Mouse (Mus musculus) stomach, embryonic 16.5 days (tissue): ENCODE measurements around the gene Acp7. TPM values are rescaled to one million over a fixed set of nuclear protein-coding genes. Genes with fewer than 3 reads are reported as not detected.
A peak's percentile ranks its signal among the peaks of the same experiment; 100 is the strongest.

Source experiments
- ATAC-seq: fragments of 200-750 bp; cut with Nextera tagmentation; 2 replicates; pipeline ENCODE4 v1.8.0; 2017; ENCODE audit warnings: moderate number of reproducible peaks, moderate TSS enrichment; ENCODE audit not compliant: insufficient read depth, low FRiP score
- H3K27ac ChIP-seq: fragments of 300-500 bp; sonication (generic); 2 replicates; pipeline ENCODE4 v1.5.1; 2014; ENCODE audit warnings: low read length
- H3K27me3 ChIP-seq: fragments of 300-500 bp; sonication (generic); 2 replicates; pipeline ENCODE4 v1.6.1; 2014; ENCODE audit warnings: low read length, control low read depth, mixed read lengths; ENCODE audit not compliant: control insufficient read depth, insufficient read depth
- H3K36me3 ChIP-seq: fragments of 300-500 bp; sonication (generic); 2 replicates; pipeline ENCODE4 v1.6.1; 2014; ENCODE audit warnings: low read length; ENCODE audit not compliant: control insufficient read depth, insufficient read depth
- H3K4me1 ChIP-seq: fragments of 300-500 bp; sonication (generic); 2 replicates; pipeline ENCODE4 v1.6.1; 2014; ENCODE audit warnings: low read length, control low read depth, mixed read lengths; ENCODE audit not compliant: control insufficient read depth, insufficient read depth
- H3K4me2 ChIP-seq: fragments of 300-500 bp; sonication (generic); 2 replicates; pipeline ENCODE4 v1.6.1; 2014; ENCODE audit warnings: low read depth, low read length, mixed read lengths
- H3K4me3 ChIP-seq: fragments of 300-500 bp; sonication (generic); replicated peaks from 2 replicates; pipeline ENCODE4 v1.5.1; 2014; ENCODE audit warnings: mild to moderate bottlenecking, low read length
- H3K9ac ChIP-seq: fragments of 300-500 bp; sonication (generic); 2 replicates; pipeline ENCODE4 v1.6.1; 2014; ENCODE audit warnings: low read length
- H3K9me3 ChIP-seq: fragments of 300-500 bp; sonication (generic); replicated peaks from 2 replicates; pipeline ENCODE4 v1.6.1; 2016; ENCODE audit warnings: low read length, control low read depth; ENCODE audit not compliant: control insufficient read depth
- WGBS: fragments of 180-500 bp; shearing (Covaris S2); extraction: QIAGEN DNeasy Blood & Tissue Kit; methylation state at CpG from one replicate; pipeline ENCODE4 v1.1.7; 2014; 5-methylcytosine and 5-hydroxymethylcytosine counted together
- microRNA-seq: library from miRNA; unstranded; fragments of <30 nt; microRNA quantifications from one replicate; pipeline ENCODE4, GENCODE M21; 2016
- polyA plus RNA-seq: library from polyadenylated mRNA; unstranded; fragments of >200 nt; fragmentation: Nextera tagmentation; extraction: Ambion mirVana; gene quantifications from 2 replicates; pipeline ENCODE4 v1.2.1, GENCODE M21; 2015

Gene Acp7
- polyA plus RNA-seq, 1 experiment from 2014 or later = not detected

DNA sequence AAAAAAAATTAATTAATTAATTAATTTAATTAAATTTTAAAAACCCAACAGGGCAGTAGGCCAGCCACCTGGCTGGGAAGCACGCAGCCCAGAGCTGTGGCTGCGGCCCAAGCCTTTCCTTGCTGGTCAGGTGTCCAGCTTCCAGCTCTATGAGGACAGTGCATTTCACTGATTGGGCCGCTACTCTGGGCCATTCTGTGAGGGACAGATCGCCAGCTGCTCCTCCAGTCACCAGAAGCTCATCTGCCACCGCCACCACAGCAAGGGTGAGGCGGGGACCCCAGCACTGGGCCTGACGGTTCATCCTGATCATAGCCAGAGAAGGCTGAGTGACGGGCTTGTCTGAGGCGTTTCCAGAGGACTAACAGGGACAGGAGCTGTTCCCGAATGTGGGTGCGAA is 69.2 kb downstream of the Acp7 start:
- peaks cover 25% of the 10 kb centered on the region for H3K36me3 ChIP-seq

DNA sequence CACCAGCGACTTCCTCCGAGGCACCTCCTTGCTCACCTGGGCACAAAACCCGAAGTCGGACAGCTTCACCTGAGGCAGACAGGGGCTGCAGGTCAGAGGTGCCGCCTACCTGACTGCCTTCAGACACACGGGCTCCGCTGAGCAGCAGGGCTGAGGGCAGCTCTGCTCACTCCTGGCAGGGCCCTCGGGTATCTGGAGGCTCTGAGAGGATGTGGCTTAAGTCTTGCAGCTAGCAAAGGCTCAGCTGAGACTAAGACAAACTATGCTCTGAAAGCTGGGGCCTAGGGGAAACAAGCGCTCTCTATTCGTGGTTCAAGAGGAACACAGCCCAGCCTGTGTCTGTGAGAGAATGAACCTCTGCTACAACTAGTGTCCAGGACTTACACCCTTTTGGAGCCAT is 70.3 kb downstream of the Acp7 start:
- Histone ChIP-seq H3K9me3 (no peaks in the 10 kb centered on the region), H3K9ac (no peak overlapping the region), H3K27me3 (no peaks in the 10 kb centered on the region), H3K4me1 (peaks cover 19% of the 10 kb centered on the region), H3K4me2 (no peak overlapping the region), H3K36me3 (peaks cover 21% of the 10 kb centered on the region), H3K4me3 (no peak overlapping the region), H3K27ac (no peak overlapping the region)
- 91% methylated on average over 10 of the region's 10 CpGs for WGBS
- no peak for ATAC-seq

More for the DNA sequence above, 69.2 kb downstream of the Acp7 start:
- WGBS = 91% methylated on average over 11 of the region's 11 CpGs
- Histone ChIP-seq H3K4me2 (no peak overlapping the region), H3K27me3 (no peaks in the 10 kb centered on the region), H3K4me3 (no peak overlapping the region), H3K9me3 (no peaks in the 10 kb centered on the region), H3K9ac (no peak overlapping the region), H3K27ac (no peak overlapping the region), H3K4me1 (peaks cover 11% of the 10 kb centered on the region; the same call in 1 of the 2 replicates)
- ATAC-seq = no peak

DNA sequence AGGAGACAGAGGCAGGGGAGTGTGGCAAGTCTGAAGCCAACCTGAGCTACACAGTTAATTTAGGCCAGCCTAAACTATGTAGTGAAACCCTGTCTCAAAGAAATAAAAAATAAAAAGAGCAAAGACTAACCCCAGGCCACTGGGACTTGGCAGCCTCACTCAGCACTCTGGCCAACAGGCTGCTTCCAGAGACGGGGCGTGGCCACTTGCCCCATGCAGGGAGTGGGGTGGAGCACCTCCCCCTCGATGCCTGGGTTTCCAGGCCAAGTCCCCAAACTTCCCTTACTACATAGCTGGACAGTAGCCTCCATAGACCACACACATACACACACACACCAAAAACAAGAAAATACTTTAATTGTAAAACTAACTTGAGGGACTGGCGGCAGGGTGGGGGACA is 72.6 kb downstream of the Acp7 start:
- Histone ChIP-seq H3K4me1 (peaks cover 19% of the 10 kb centered on the region), H3K36me3 (no peaks in the 10 kb centered on the region; the same call in 1 of the 2 replicates), H3K4me3 (no peak overlapping the region), H3K27me3 (no peaks in the 10 kb centered on the region), H3K4me2 (no peak overlapping the region), H3K27ac (peak overlapping the region; percentile 53; the same call in 1 of the 2 replicates), H3K9me3 (no peaks in the 10 kb centered on the region), H3K9ac (no peak overlapping the region)
- 51% methylated on average over 4 of the region's 4 CpGs for WGBS
- ATAC-seq = peak; percentile 63

DNA sequence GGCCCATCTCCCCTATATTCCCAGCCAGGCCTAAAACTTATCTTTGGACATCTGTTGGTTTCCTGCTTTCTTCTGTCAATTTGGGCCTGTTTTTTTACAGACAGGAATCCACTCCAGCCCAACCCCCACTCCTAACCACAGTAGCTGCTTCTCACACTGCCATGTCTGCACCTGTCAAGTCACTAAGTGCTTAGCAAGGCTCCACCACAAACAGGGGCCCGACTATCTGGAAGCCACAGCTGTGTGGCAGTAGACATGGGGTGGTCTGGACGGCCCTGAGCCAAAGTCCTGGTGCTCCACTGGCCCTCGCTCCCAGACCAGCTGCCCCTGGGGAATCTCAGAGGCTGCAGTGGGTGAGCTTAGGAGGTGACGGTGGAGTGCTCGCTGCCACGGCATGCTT is 73.4 kb downstream of the Acp7 start:
- 71% methylated on average over 6 of the region's 6 CpGs for WGBS
- Histone ChIP-seq H3K4me3 (no peak overlapping the region), H3K9ac (no peak overlapping the region), H3K27ac (no peak overlapping the region; the same call in 1 of the 2 replicates), H3K27me3 (no peaks in the 10 kb centered on the region), H3K36me3 (no peaks in the 10 kb centered on the region; the same call in 1 of the 2 replicates), H3K9me3 (no peaks in the 10 kb centered on the region), H3K4me2 (no peak overlapping the region), H3K4me1 (peaks cover 19% of the 10 kb centered on the region)
- ATAC-seq = no peak

Small RNA genes within 50 kb of the gene (microRNA-seq; reads per million reads assigned to microRNA genes)
- gene Mir7049 = not detected

Other genes with a start within 250 kb of the Acp7 start
- gene Med29, start 238.6 kb downstream of the Acp7 start, polyA plus RNA-seq = 38.7 and 41.2 TPM in 2 replicates
- 84.3 and 88.5 TPM in 2 replicates for gene Paf1, start 238.4 kb downstream of the Acp7 start, polyA plus RNA-seq
- 17.7 and 19.2 TPM in 2 replicates for gene Gmfg, start 193.9 kb downstream of the Acp7 start, polyA plus RNA-seq
- gene Lrfn1, start 179.4 kb downstream of the Acp7 start, polyA plus RNA-seq = 1.0 and 1.7 TPM in 2 replicates
- gene Ifnl2, start 120.9 kb downstream of the Acp7 start, polyA plus RNA-seq = not detected in 2 replicates
- not detected in 2 replicates for gene Ifnl3, start 108.5 kb downstream of the Acp7 start, polyA plus RNA-seq
- gene Sycn, start 90.4 kb downstream of the Acp7 start, polyA plus RNA-seq = 124 and 215 TPM in 2 replicates
- gene Nccrp1, start 84.1 kb downstream of the Acp7 start, polyA plus RNA-seq = 19.7 and 34.8 TPM in 2 replicates
- 10.9 and 11.2 TPM in 2 replicates for gene Samd4b, start 33.2 kb downstream of the Acp7 start, polyA plus RNA-seq
- 54.8 and 64.4 TPM in 2 replicates for gene Pak4, start 33.1 kb downstream of the Acp7 start, polyA plus RNA-seq
- gene Fbxo27, start 61.5 kb upstream of the Acp7 start, polyA plus RNA-seq = 3.8 and 4.8 TPM in 2 replicates
- 9.0 and 9.1 TPM in 2 replicates for gene Fbxo17, start 85.5 kb upstream of the Acp7 start, polyA plus RNA-seq
- 117 and 135 TPM in 2 replicates for gene Mrps12, start 110.5 kb upstream of the Acp7 start, polyA plus RNA-seq
- 22.4 and 22.9 TPM in 2 replicates for gene Sars2, start 110.7 kb upstream of the Acp7 start, polyA plus RNA-seq
- 0.30 TPM in 1 of 2 replicates, not detected in the other for gene Ccer2, start 124.8 kb upstream of the Acp7 start, polyA plus RNA-seq
- gene Sirt2, start 135.4 kb upstream of the Acp7 start, polyA plus RNA-seq = 62.1 and 63.7 TPM in 2 replicates
- gene Nfkbib, start 136.2 kb upstream of the Acp7 start, polyA plus RNA-seq = 37.2 and 38.9 TPM in 2 replicates
- 5.0 and 5.9 TPM in 2 replicates for gene Rinl, start 157.6 kb upstream of the Acp7 start, polyA plus RNA-seq
- gene Hnrnpl, start 177.2 kb upstream of the Acp7 start, polyA plus RNA-seq = 170 and 200 TPM in 2 replicates
- 227 and 230 TPM in 2 replicates for gene Ech1, start 193.9 kb upstream of the Acp7 start, polyA plus RNA-seq
- gene Lgals4, start 202.5 kb upstream of the Acp7 start, polyA plus RNA-seq = 353 and 382 TPM in 2 replicates
- 5.8 and 9.9 TPM in 2 replicates for gene Lgals7, start 232.5 kb upstream of the Acp7 start, polyA plus RNA-seq